Mouse (Mus musculus) brown adipose tissue, adult 24 weeks (tissue): Measurements from ENCODE around the gene Psg22. TPM values are rescaled to one million over a fixed set of nuclear protein-coding genes. Genes with fewer than 3 reads are reported as not detected.
"Not testable (repeated sequence)": the region's sequence is repeated elsewhere in the genome, so short reads cannot be mapped to it uniquely, and the experiment has no call there.

Experiments
- H3K27ac ChIP-seq: fragments of 200-500 bp; replicated peaks from 2 replicates; pipeline ENCODE4 v1.5.1; 2012; ENCODE audit warnings: low read depth, mild to moderate bottlenecking, low read length
- H3K4me1 ChIP-seq: fragments of 200-500 bp; 2 replicates; pipeline ENCODE4 v1.6.1; 2012; ENCODE audit warnings: low read length, mixed read lengths; ENCODE audit not compliant: control insufficient read depth, insufficient read depth, insufficient read length
- H3K4me3 ChIP-seq: fragments of 200-500 bp; 2 replicates; pipeline ENCODE4 v1.5.1; 2012; ENCODE audit warnings: low read depth, mild to moderate bottlenecking, low read length, moderate library complexity; ENCODE audit not compliant: insufficient read depth
- polyA plus RNA-seq: library from polyadenylated mRNA; stranded (reverse); fragments of >200 nt; gene quantifications from 2 replicates; pipeline ENCODE4 v1.2.4, GENCODE M21; 2012; ENCODE audit not compliant: missing spikeins, insufficient read depth, insufficient read length

The Psg22 gene
- polyA plus RNA-seq, 1 experiment, result not detected

DNA sequence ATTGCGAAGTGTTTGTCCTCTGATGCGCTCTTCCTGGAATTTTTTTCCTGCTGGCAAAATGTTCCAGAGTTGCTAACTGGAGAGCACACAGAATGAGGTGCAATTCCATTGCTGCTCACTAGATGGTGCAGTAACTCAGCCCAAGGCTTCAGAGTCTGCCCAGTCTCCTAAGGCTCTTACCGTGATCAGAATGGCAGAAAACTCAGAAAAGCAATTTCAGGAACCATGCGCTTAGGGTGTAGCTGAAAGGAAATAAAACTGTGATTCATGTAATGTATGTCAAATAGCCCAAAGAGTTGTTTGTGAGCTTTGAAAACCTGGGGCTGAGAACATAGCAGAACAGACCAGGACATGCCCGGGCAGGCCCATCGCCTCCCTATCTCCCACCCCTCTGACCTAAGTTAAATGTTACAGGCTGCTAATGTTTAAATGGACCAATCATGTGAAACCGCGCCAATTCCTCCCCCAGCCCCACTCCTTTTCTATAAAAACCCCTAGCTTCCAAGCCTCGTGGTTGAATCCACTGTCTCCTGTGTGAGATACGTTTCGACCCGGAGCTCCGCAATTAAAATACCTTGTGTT, 32.1 kb downstream of the Psg22 start:
- H3K27ac ChIP-seq, H3K4me3 ChIP-seq, H3K4me1 ChIP-seq: not testable (repeated sequence)

DNA sequence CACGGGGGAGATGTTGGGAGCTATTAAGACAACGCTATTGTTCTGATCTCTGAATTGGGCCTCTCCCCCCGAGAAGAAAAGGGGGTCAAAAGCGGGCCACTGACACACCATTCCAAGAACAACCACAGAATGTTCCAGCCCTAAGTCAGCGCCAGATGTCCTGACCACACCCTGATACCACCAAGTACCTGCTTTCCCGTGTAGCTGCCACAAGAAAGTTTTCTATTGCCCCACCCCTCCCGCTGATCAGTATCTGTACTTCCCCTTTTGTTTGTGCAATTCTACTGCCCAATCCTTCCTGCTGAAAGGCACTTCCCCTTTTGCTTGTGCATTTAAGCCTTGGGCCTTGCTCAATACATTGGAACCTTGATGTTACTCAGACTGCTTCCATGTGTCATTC, 42.3 kb downstream of the Psg22 start:
- not testable (repeated sequence) for H3K4me3 ChIP-seq, H3K27ac ChIP-seq

DNA sequence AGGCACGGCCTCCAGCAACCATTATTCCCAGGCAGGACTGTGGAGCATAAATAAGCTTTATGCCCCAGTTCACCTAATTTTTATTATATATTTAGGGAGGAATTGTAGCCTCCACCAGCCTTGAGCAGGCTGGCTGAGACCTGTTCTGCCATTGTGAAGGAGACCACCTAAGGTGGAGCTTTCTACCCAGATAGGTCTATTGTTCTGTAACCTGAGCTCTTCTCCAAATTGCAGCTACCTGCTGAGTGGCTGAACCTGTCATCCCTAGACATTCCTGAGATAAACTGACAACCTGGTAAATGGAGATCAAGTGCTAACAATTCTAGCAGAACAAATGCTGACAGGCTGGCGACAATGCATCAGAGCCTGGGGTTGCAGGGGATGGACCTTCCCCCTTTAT, 45.0 kb downstream of the Psg22 start:
- not testable (repeated sequence) for H3K4me3 ChIP-seq, H3K4me1 ChIP-seq, H3K27ac ChIP-seq

More for the DNA sequence above, 42.3 kb downstream of the Psg22 start:
- not testable (repeated sequence) for H3K4me1 ChIP-seq

Other genes with a start within 250 kb of the Psg22 start
- gene Psg26, start 233.9 kb upstream of the Psg22 start, polyA plus RNA-seq, result not detected in 2 replicates
- gene Psg25, start 185.8 kb upstream of the Psg22 start, polyA plus RNA-seq, result not detected in 2 replicates
- gene Psg27, start 150.8 kb upstream of the Psg22 start, polyA plus RNA-seq, result not detected in 2 replicates
- gene Psg23, start 101.6 kb upstream of the Psg22 start, polyA plus RNA-seq, result not detected in 2 replicates
- not detected in 2 replicates for gene Psg21, start 61.4 kb upstream of the Psg22 start, polyA plus RNA-seq
- not detected in 2 replicates for gene Psg20, start 31.9 kb upstream of the Psg22 start, polyA plus RNA-seq
- gene Psg19, start 80.4 kb downstream of the Psg22 start, polyA plus RNA-seq, result not detected in 2 replicates
- not detected in 2 replicates for gene Psg17, start 103.5 kb downstream of the Psg22 start, polyA plus RNA-seq
- 1.6 and 2.0 TPM in 2 replicates for gene Mill2, start 121.9 kb downstream of the Psg22 start, polyA plus RNA-seq
- 2.0 and 2.8 TPM in 2 replicates for gene Pglyrp1, start 153.2 kb downstream of the Psg22 start, polyA plus RNA-seq
- gene Ccdc61, start 192.3 kb downstream of the Psg22 start, polyA plus RNA-seq, result 4.4 and 6.3 TPM in 2 replicates
- 1.1 and 1.6 TPM in 2 replicates for gene Nova2, start 207.8 kb downstream of the Psg22 start, polyA plus RNA-seq